Mouse (Mus musculus) bone marrow macrophage, adult 2 months (primary cell): ENCODE data around the gene Dmwd. TPM values are rescaled to one million over a fixed set of nuclear protein-coding genes. Genes with fewer than 3 reads are reported as not detected.
A peak's percentile ranks its signal among the peaks of the same experiment; 100 is the strongest.

ENCODE experiments used
- H3K27ac ChIP-seq: 2 replicates; pipeline ENCODE4 v1.5.1; 2012; ENCODE audit warnings: low read depth, low read length; ENCODE audit not compliant: insufficient read depth
- H3K4me1 ChIP-seq: 2 replicates; pipeline ENCODE4 v1.6.1; 2012; ENCODE audit warnings: low read length; ENCODE audit not compliant: control insufficient read depth, insufficient read depth
- H3K4me3 ChIP-seq: 2 replicates; pipeline ENCODE4 v1.5.1; 2012; ENCODE audit warnings: mild to moderate bottlenecking, low read length, moderate library complexity; ENCODE audit not compliant: insufficient read depth
- CTCF ChIP-seq: IDR thresholded peaks from 2 replicates; pipeline ENCODE4 v1.5.1; 2012; ENCODE audit warnings: low read depth, mild to moderate bottlenecking, low read length, moderate library complexity
- POLR2A ChIP-seq: IDR thresholded peaks from 2 replicates; pipeline ENCODE4 v1.6.1; 2012; ENCODE audit warnings: mild to moderate bottlenecking, low read depth, low read length, borderline replicate concordance
- polyA plus RNA-seq: library from polyadenylated mRNA; stranded (reverse); fragments of >200 nt; gene quantifications from 2 replicates; pipeline ENCODE4 v1.2.4, GENCODE M21; 2012; ENCODE audit not compliant: missing spikeins, insufficient read depth, insufficient read length

Gene Dmwd
- polyA plus RNA-seq, 1 experiment, result 1.7 TPM

DNA sequence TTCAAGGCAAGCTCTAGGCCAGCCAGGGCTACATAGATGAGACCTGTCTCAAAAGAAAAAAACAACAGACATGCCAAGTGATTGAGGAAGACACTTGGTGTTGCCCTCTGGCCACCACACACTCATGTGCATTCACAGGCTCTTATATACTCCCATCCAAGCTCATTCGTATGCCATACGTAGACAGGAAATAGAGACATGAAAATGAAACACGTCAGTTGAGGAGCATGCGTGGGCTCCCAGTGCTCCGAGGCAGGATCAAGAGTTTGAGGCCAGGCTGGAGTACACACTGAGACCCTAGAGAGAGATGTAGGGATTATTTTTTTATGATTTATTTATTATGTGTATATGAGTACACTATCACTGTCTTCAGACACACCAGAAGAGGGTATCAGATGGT is 53.4 kb downstream of the Dmwd start:
- TF ChIP-seq CTCF (no peak), POLR2A (no peak)
- peaks cover 3% of the 10 kb centered on the region; the same call in 1 of the 2 replicates for H3K4me1 ChIP-seq
- H3K27ac ChIP-seq, result no peak overlapping the region
- H3K4me3 ChIP-seq, result no peak overlapping the region

DNA sequence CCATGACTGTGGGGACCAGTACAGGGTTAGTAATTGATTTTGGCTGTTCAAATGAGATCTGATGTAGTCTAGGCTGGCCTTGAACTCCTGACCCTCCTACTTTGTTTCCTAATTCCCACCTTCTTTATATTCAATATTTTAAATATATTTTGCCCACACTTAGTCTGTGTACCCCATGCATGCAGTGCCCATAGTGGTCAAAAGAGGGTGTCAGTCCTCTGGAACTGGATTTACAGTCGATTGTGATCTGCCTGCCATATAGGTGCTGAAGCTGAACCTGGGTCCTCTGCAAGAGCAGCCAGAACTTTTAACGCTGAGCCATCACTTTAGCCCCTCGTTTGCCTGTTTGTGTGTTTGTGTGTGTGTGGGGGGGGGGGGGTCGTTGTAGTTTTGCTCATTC is 54.6 kb downstream of the Dmwd start:
- Histone ChIP-seq H3K4me1 (peaks cover 3% of the 10 kb centered on the region; the same call in 1 of the 2 replicates), H3K27ac (no peak overlapping the region), H3K4me3 (no peak overlapping the region)
- no peak for TF ChIP-seq CTCF
- TF ChIP-seq POLR2A, result no peak

DNA sequence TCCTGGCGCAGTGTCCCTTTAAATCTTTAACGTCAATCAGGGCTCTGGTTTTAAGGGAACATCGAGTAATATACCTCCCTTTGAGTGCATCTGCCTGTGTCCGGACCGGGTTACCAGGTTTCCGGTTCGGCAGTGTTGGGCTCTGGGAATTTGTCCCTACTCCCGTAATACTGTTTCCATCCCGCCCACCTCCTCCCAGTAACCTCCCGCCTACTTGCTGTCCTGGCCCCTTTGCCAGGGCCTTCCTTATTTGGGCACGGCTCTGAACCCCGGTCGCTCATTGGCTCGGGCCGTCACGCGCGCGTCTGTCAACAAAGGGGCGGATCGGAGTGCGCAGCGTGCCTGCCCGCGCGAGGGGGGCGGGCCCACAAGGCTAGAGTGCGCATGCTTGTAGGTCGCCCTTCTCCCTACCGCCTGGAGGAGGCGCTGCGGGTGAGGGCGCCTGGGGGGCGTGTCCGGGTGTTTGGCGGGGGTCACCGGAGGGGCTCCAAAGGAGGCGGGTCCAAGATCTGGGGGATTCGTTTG is 55.4 kb downstream of the Dmwd start:
- H3K4me3 ChIP-seq, result peak overlapping the region; percentile 55
- TF ChIP-seq POLR2A (no peak), CTCF (peak; percentile 61; the same call in 1 of the 2 replicates)
- no peak overlapping the region for H3K27ac ChIP-seq
- peaks cover 3% of the 10 kb centered on the region; the same call in 1 of the 2 replicates for H3K4me1 ChIP-seq

Other genes with a start within 250 kb of the Dmwd start
- gene Mill2, start 236.3 kb upstream of the Dmwd start, polyA plus RNA-seq, result 3.2 and 5.7 TPM in 2 replicates
- not detected in 2 replicates for gene Pglyrp1, start 204.9 kb upstream of the Dmwd start, polyA plus RNA-seq
- gene Ccdc61, start 165.8 kb upstream of the Dmwd start, polyA plus RNA-seq, result 18.1 and 21.2 TPM in 2 replicates
- gene Nova2, start 150.3 kb upstream of the Dmwd start, polyA plus RNA-seq, result 0.12 TPM in 1 of 2 replicates, not detected in the other
- not detected in 2 replicates for gene Nanos2, start 88.8 kb upstream of the Dmwd start, polyA plus RNA-seq
- 1.0 and 1.2 TPM in 2 replicates for gene Mypop, start 85.0 kb upstream of the Dmwd start, polyA plus RNA-seq
- gene Irf2bp1, start 72.2 kb upstream of the Dmwd start, polyA plus RNA-seq, result 16.4 and 17.5 TPM in 2 replicates
- not detected in 2 replicates for gene Foxa3, start 52.7 kb upstream of the Dmwd start, polyA plus RNA-seq
- 61.9 and 64.4 TPM in 2 replicates for gene Sympk, start 51.9 kb upstream of the Dmwd start, polyA plus RNA-seq
- not detected in 2 replicates for gene Rsph6a, start 21.5 kb upstream of the Dmwd start, polyA plus RNA-seq
- gene Dmpk, start 7.6 kb downstream of the Dmwd start, polyA plus RNA-seq, result 2.9 and 4.2 TPM in 2 replicates
- gene Six5, start 18.4 kb downstream of the Dmwd start, polyA plus RNA-seq, result 0.36 and 0.44 TPM in 2 replicates
- not detected in 2 replicates for gene Gm4969, start 42.1 kb downstream of the Dmwd start, polyA plus RNA-seq
- gene Fbxo46, start 43.6 kb downstream of the Dmwd start, polyA plus RNA-seq, result 7.1 and 8.2 TPM in 2 replicates
- gene Qpctl, start 73.1 kb downstream of the Dmwd start, polyA plus RNA-seq, result 10.4 and 11.8 TPM in 2 replicates
- 26.4 and 27.9 TPM in 2 replicates for gene Snrpd2, start 73.5 kb downstream of the Dmwd start, polyA plus RNA-seq
- gene Gipr, start 89.9 kb downstream of the Dmwd start, polyA plus RNA-seq, result not detected in 2 replicates
- gene Eml2, start 100.2 kb downstream of the Dmwd start, polyA plus RNA-seq, result 12.2 and 17.8 TPM in 2 replicates
- not detected in 2 replicates for gene Gpr4, start 136.3 kb downstream of the Dmwd start, polyA plus RNA-seq
- 20.0 and 22.0 TPM in 2 replicates for gene Opa3, start 152.1 kb downstream of the Dmwd start, polyA plus RNA-seq
- 178 and 187 TPM in 2 replicates for gene Vasp, start 195.6 kb downstream of the Dmwd start, polyA plus RNA-seq
- gene Ppm1n, start 203.8 kb downstream of the Dmwd start, polyA plus RNA-seq, result 0.93 and 4.2 TPM in 2 replicates
- gene Rtn2, start 206.4 kb downstream of the Dmwd start, polyA plus RNA-seq, result 1.4 and 2.0 TPM in 2 replicates
- 0.68 TPM in 1 of 2 replicates, not detected in the other for gene Fosb, start 233.8 kb downstream of the Dmwd start, polyA plus RNA-seq